Mouse (Mus musculus): ENCODE results near the gene Rassf1.

Gene Rassf1

GRCm38 (mm10) chr9:107541005-107541404, 10.3 kb upstream of the Rassf1 start:
- DNase-seq (ENCODE audit: low spot score): no peak

GRCm38 (mm10) chr9:107541474-107542351, 9.6 kb upstream of the Rassf1 start, which contains the start of the genes Cyb561d2 and Nprl2:
Cyb561d2 (minus strand) TSS chr9:107542193.
Nprl2 (plus strand) TSS chr9:107542226.
- DNase-seq (ENCODE audit: low spot score): peak; percentile 81

GRCm38 (mm10) chr9:107542352-107542686, 9.0 kb upstream of the Rassf1 start:
- DNase-seq (ENCODE audit: low spot score): no peak

- no peak for DNase-seq (ENCODE audit: low spot score)
These were observed 8.6 kb upstream of the Rassf1 start for GRCm38 (mm10) chr9:107542721-107543120.

GRCm38 (mm10) chr9:107543299-107543698, 8.1 kb upstream of the Rassf1 start:
- DNase-seq (ENCODE audit: low spot score): no peak

- DNase-seq (ENCODE audit: low spot score): no peak
These were observed 7.1 kb upstream of the Rassf1 start for GRCm38 (mm10) chr9:107544196-107544700.

GRCm38 (mm10) chr9:107544729-107545128, 6.6 kb upstream of the Rassf1 start:
- DNase-seq (ENCODE audit: low spot score): no peak

GRCm38 (mm10) chr9:107545199-107545598, 6.2 kb upstream of the Rassf1 start:
- DNase-seq (ENCODE audit: low spot score): no peak

GRCm38 (mm10) chr9:107545602-107546001, 5.8 kb upstream of the Rassf1 start:
- peak; percentile 69 for DNase-seq (ENCODE audit: low spot score)

GRCm38 (mm10) chr9:107547026-107547425, 4.3 kb upstream of the Rassf1 start, which contains the start of gene Zmynd10:
Zmynd10 (plus strand) TSS chr9:107547298.
- DNase-seq (ENCODE audit: low spot score): peak; percentile 69

GRCm38 (mm10) chr9:107547957-107548356, 3.4 kb upstream of the Rassf1 start:
- no peak for DNase-seq (ENCODE audit: low spot score)

- no peak for DNase-seq (ENCODE audit: low spot score)
These were observed 2.5 kb upstream of the Rassf1 start for GRCm38 (mm10) chr9:107548820-107549219.

GRCm38 (mm10) chr9:107549297-107550074, 1.9 kb upstream of the Rassf1 start:
- DNase-seq (ENCODE audit: low spot score): no peak

GRCm38 (mm10) chr9:107550491-107551116, 751 bp upstream of the Rassf1 start:
- no peak for DNase-seq (ENCODE audit: low spot score)

GRCm38 (mm10) chr9:107551890-107552355, 568 bp downstream of the Rassf1 start:
- no peak for DNase-seq (ENCODE audit: low spot score)

GRCm38 (mm10) chr9:107552690-107553393, 1.5 kb downstream of the Rassf1 start:
- no peak for DNase-seq (ENCODE audit: low spot score)

GRCm38 (mm10) chr9:107553541-107554318, 2.4 kb downstream of the Rassf1 start:
- no peak for DNase-seq (ENCODE audit: low spot score)

- peak; percentile 94 for DNase-seq (ENCODE audit: low spot score)
These were observed 3.0 kb downstream of the Rassf1 start for GRCm38 (mm10) chr9:107554319-107554825.

GRCm38 (mm10) chr9:107555031-107555457, 3.7 kb downstream of the Rassf1 start:
- no peak for DNase-seq (ENCODE audit: low spot score)

- no peak for DNase-seq (ENCODE audit: low spot score)
These were observed 4.3 kb downstream of the Rassf1 start for GRCm38 (mm10) chr9:107555701-107556100.
